9 mouse cellular contexts compared by ENCODE assay signal in the genomic region with DNA sequence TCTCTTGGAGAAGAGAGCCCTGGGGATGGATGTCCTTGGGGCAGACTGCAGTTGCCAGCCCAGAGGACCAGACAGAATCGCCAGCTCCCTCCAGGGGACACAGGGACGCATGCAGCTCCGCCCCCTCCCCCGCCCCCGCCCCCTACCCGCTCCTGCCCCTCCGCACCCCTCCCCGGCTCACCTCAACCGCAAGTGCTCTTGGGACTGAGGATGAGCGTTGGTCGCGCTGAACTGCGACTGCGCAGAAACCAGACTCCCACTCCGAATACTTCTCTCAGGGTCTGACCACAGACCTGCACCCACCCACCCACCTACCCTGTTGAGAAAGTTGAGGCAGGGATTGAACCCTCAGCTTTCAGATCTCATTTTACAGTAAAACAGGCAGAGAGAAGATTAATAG. TPM values are rescaled to one million over a fixed set of nuclear protein-coding genes. Genes with fewer than 3 reads are reported as not detected.
DNase-seq lines count a peak whose midpoint lies in the region; ATAC-seq and TF ChIP-seq lines count a peak whose summit lies in the region.
"Had no signal": no experiment of that assay in that cellular context is flagged by ENCODE, and none has a peak within 500 bp of the region (broad histone marks: within the 10 kb centered on the region; RNA-seq: fewer than 3 reads in every experiment).

A gene (plus strand): TSS at position 229 of the 400 bp plus-strand sequence.

- no peak for TF ChIP-seq CTCF in cerebellum, adult 2 months (IDR thresholded peaks at IDR 0.05; ENCODE audit: borderline replicate concordance, insufficient read depth, low read depth, low read length)

- H3K9me3 ChIP-seq in heart, embryonic 15.5 days (replicated peaks): no peaks in the 10 kb centered on the region
- H3K9me3 ChIP-seq in hindbrain, embryonic 11.5 days (ENCODE audit: control insufficient read depth, low read length): no peaks in the 10 kb centered on the region
- H3K9me3 ChIP-seq in midbrain, embryonic 15.5 days: no peaks in the 10 kb centered on the region

- TF ChIP-seq POLR2A in cerebellum, adult 2 months (IDR thresholded peaks at IDR 0.05; ENCODE audit: borderline replicate concordance, insufficient read depth, low read length): no peak

- H3K4me1 ChIP-seq in heart, embryonic 15.5 days (replicated peaks): peaks cover 14% of the 10 kb centered on the region
- H3K4me1 ChIP-seq in hindbrain, embryonic 11.5 days (replicated peaks; ENCODE audit: control insufficient read depth, insufficient read depth, low read length): peaks cover 5% of the 10 kb centered on the region
- no peaks in the 10 kb centered on the region; the same call in 1 of the 2 replicates for H3K4me1 ChIP-seq in midbrain, embryonic 15.5 days
- H3K4me1 ChIP-seq in cerebellum, adult 2 months (ENCODE audit: control insufficient read depth, insufficient read depth, low read length): no peaks in the 10 kb centered on the region

- no peaks in the 10 kb centered on the region for H3K27me3 ChIP-seq in heart, embryonic 15.5 days
- H3K27me3 ChIP-seq in hindbrain, embryonic 11.5 days (ENCODE audit: control insufficient read depth, insufficient read depth, low read length): no peaks in the 10 kb centered on the region
- H3K27me3 ChIP-seq in midbrain, embryonic 15.5 days (replicated peaks): no peaks in the 10 kb centered on the region
- H3K27me3 ChIP-seq in cerebellum, adult 2 months (ENCODE audit: control insufficient read depth, insufficient read depth, low read length): no peaks in the 10 kb centered on the region

- intact Hi-C loops in heart, postnatal 10 days (cut with DNase I): no loop called here

- H3K27ac ChIP-seq in heart, embryonic 15.5 days: no peak within 1 kb of the TSS
- no peak within 1 kb of the TSS for H3K27ac ChIP-seq in hindbrain, embryonic 11.5 days (ENCODE audit: low read depth, low read length)
- no peak within 1 kb of the TSS for H3K27ac ChIP-seq in midbrain, embryonic 15.5 days
- H3K27ac ChIP-seq in cerebellum, adult 2 months (ENCODE audit: insufficient read depth, low read length): no peak within 1 kb of the TSS

- WGBS in heart, embryonic 15.5 days: 18% methylated on average over 15 of the region's 15 CpGs
- WGBS in hindbrain, embryonic 11.5 days: 4% methylated on average over 15 of the region's 15 CpGs
- 3% methylated on average over 15 of the region's 15 CpGs for WGBS in midbrain, embryonic 15.5 days
- 39% methylated on average over 15 of the region's 15 CpGs for WGBS in cerebellum, adult 2 months

- H3K9ac ChIP-seq in heart, embryonic 15.5 days: no peak within 1 kb of the TSS
- no peak within 1 kb of the TSS for H3K9ac ChIP-seq in hindbrain, embryonic 11.5 days (ENCODE audit: low read depth, low read length)
- H3K9ac ChIP-seq in midbrain, embryonic 15.5 days: no peak within 1 kb of the TSS

- no peak; the same call in 1 of the 2 replicates for ATAC-seq in heart, embryonic 15.5 days (replicated peaks; ENCODE audit: insufficient number of reproducible peaks, insufficient read depth, low FRiP score, low read depth)
- no peak for ATAC-seq in hindbrain, embryonic 11.5 days (ENCODE audit: low FRiP score)
- ATAC-seq in midbrain, embryonic 15.5 days (replicated peaks): no peak

- no peaks in the 10 kb centered on the region for H3K36me3 ChIP-seq in heart, embryonic 15.5 days
- no peaks in the 10 kb centered on the region for H3K36me3 ChIP-seq in hindbrain, embryonic 11.5 days (ENCODE audit: control insufficient read depth, insufficient read depth, low read length)
- H3K36me3 ChIP-seq in midbrain, embryonic 15.5 days (replicated peaks): no peaks in the 10 kb centered on the region

- peak within 1 kb of the TSS; percentile 54 for H3K4me2 ChIP-seq in heart, embryonic 15.5 days
- peak within 1 kb of the TSS; percentile 1; the same call in 1 of the 2 replicates for H3K4me2 ChIP-seq in hindbrain, embryonic 11.5 days (replicated peaks; ENCODE audit: low read depth, low read length)
- peak within 1 kb of the TSS; percentile 32 for H3K4me2 ChIP-seq in midbrain, embryonic 15.5 days

- peak within 1 kb of the TSS; percentile 7 for H3K4me3 ChIP-seq in heart, embryonic 15.5 days
- no peak within 1 kb of the TSS for H3K4me3 ChIP-seq in hindbrain, embryonic 11.5 days (ENCODE audit: low read depth, low read length)
- peak within 1 kb of the TSS; percentile 13 for H3K4me3 ChIP-seq in midbrain, embryonic 15.5 days
- no peak within 1 kb of the TSS for H3K4me3 ChIP-seq in cerebellum, adult 2 months (replicated peaks; ENCODE audit: insufficient read depth, low read depth, low read length)

- DNase-seq in heart, postnatal 10 days: no peak
- peak; percentile 88 for DNase-seq in R1 (ENCODE audit: low read depth, low spot score)
- DNase-seq in hindbrain, embryonic 11.5 days (ENCODE audit: low spot score): peak; percentile 58
- DNase-seq in cerebellum, adult 2 months: no peak
- DNase-seq in left cerebral cortex, adult 11 months (ENCODE audit: low spot score): no peak
- DNase-seq in adrenal gland, postnatal 10 days: no peak
- DNase-seq: lung, adult 18-20 months had no signal

RNA-seq across cellular contexts. Expression of the gene that starts here (rescaled TPM):
- 0.74 and 0.93 TPM in 2 replicates for polyA plus RNA-seq in heart, embryonic 15.5 days (2015; fragmentation: Nextera tagmentation; extraction: Ambion mirVana)
- total RNA-seq in heart, postnatal 10 days (2021): under 1 TPM in 1 of 2 experiments, not detected in 1; 0.25 TPM
- polyA plus RNA-seq in hindbrain, embryonic 11.5 days (2014; fragmentation: Nextera tagmentation; extraction: Ambion mirVana): 1.3 TPM in 2 replicates
- 1.6 and 2.9 TPM in 2 replicates for polyA plus RNA-seq in midbrain, embryonic 15.5 days (2015; fragmentation: Nextera tagmentation; extraction: Ambion mirVana)
- polyA plus RNA-seq in cerebellum, adult 2 months (2012; rRNA removed): 1.7 and 2.2 TPM in 2 replicates
- under 1 TPM; 0.27 to 0.75 TPM for total RNA-seq in adrenal gland, postnatal 10 days (2021)

Comparison
In these comparisons a context has a peak if more than half of its experiments do, and no peak if none do; other contexts are left out.
1. H3K4me2 ChIP-seq: peak in every context shown above with its lines; median percentile 54 in heart, embryonic 15.5 days; 32 in midbrain, embryonic 15.5 days; 1 in hindbrain, embryonic 11.5 days.
2. H3K4me3 ChIP-seq: peak in heart, embryonic 15.5 days (single experiment) and midbrain, embryonic 15.5 days (single experiment); none in hindbrain, embryonic 11.5 days (single experiment) and cerebellum, adult 2 months (single experiment).
3. DNase-seq: peak in R1 (single experiment) and hindbrain, embryonic 11.5 days (single experiment); none in heart, postnatal 10 days (0 of 2), cerebellum, adult 2 months (0 of 2), left cerebral cortex, adult 11 months (single experiment) and adrenal gland, postnatal 10 days (single experiment).